Mouse (Mus musculus) hindbrain, embryonic 11.5 days (tissue): ENCODE results near the gene Csnk1d. TPM values are rescaled to one million over a fixed set of nuclear protein-coding genes. Genes with fewer than 3 reads are reported as not detected.

Experiments
- ATAC-seq: fragments of 200-750 bp; cut with Nextera tagmentation; 2 replicates; pipeline ENCODE4 v1.8.0; 2017; ENCODE audit warnings: mild to moderate bottlenecking, moderate TSS enrichment, moderate library complexity; ENCODE audit not compliant: low FRiP score
- DNase-seq: peaks from one replicate; pipeline ENCODE4 v3.0.0-alpha.2; 2015; ENCODE audit warnings: low spot score
- H3K27ac ChIP-seq: fragments of 300-500 bp; sonication (generic); 2 replicates; pipeline ENCODE4 v1.5.1; 2014; ENCODE audit warnings: mild to moderate bottlenecking, low read depth, low read length
- H3K27me3 ChIP-seq: fragments of 300-500 bp; sonication (generic); 2 replicates; pipeline ENCODE4 v1.6.1; 2014; ENCODE audit warnings: mild to moderate bottlenecking, low read length, moderate library complexity, mixed read lengths; ENCODE audit not compliant: control insufficient read depth, insufficient read depth
- H3K36me3 ChIP-seq: fragments of 300-500 bp; sonication (generic); 2 replicates; pipeline ENCODE4 v1.6.1; 2014; ENCODE audit warnings: mild to moderate bottlenecking, low read length, moderate library complexity, mixed read lengths; ENCODE audit not compliant: control insufficient read depth, insufficient read depth
- H3K4me1 ChIP-seq: fragments of 300-500 bp; sonication (generic); replicated peaks from 2 replicates; pipeline ENCODE4 v1.6.1; 2014; ENCODE audit warnings: low read length, mixed read lengths; ENCODE audit not compliant: control insufficient read depth, insufficient read depth
- H3K4me2 ChIP-seq: fragments of 300-500 bp; sonication (generic); replicated peaks from 2 replicates; pipeline ENCODE4 v1.6.1; 2014; ENCODE audit warnings: mild to moderate bottlenecking, low read depth, low read length
- H3K4me3 ChIP-seq: fragments of 300-500 bp; sonication (generic); 2 replicates; pipeline ENCODE4 v1.5.1; 2014; ENCODE audit warnings: low read depth, low read length
- H3K9ac ChIP-seq: fragments of 300-500 bp; sonication (generic); 2 replicates; pipeline ENCODE4 v1.6.1; 2014; ENCODE audit warnings: low read depth, low read length
- H3K9me3 ChIP-seq: fragments of 300-500 bp; sonication (generic); 2 replicates; pipeline ENCODE4 v1.6.1; 2016; ENCODE audit warnings: low read length; ENCODE audit not compliant: control insufficient read depth
- WGBS: fragments of 180-500 bp; shearing (Covaris S2); extraction: QIAGEN DNeasy Blood & Tissue Kit; methylation state at CpG from one replicate; pipeline ENCODE4 v1.1.7; 2014; 5-methylcytosine and 5-hydroxymethylcytosine counted together
- polyA plus RNA-seq: library from polyadenylated mRNA; unstranded; fragments of >200 nt; fragmentation: Nextera tagmentation; extraction: Ambion mirVana; gene quantifications from 2 replicates; pipeline ENCODE4 v1.2.1, GENCODE M21; 2014

The Csnk1d gene
- polyA plus RNA-seq = 58.4 and 71.3 TPM in 2 replicates

- peak; percentile 99 for DNase-seq
- Histone ChIP-seq H3K36me3 (no peaks in the 10 kb centered on the region), H3K27ac (peak within 1 kb of the TSS; percentile 98), H3K4me1 (peaks cover 4% of the 10 kb centered on the region), H3K4me2 (peak within 1 kb of the TSS; percentile 87), H3K27me3 (no peaks in the 10 kb centered on the region), H3K9me3 (no peaks in the 10 kb centered on the region), H3K4me3 (peak within 1 kb of the TSS; percentile 96), H3K9ac (peak within 1 kb of the TSS; percentile 99)
- ATAC-seq = peak; percentile 90
- under 1% methylated on average over 58 of the region's 59 CpGs for WGBS
Measured at GRCm38 (mm10) chr11:120990951-120991526, at the start of gene Csnk1d. Gene Csnk1d (minus strand): TSS chr11:120991330.

GRCm38 (mm10) chr11:121039302-121039701 lies 48.2 kb upstream of the Csnk1d start, which contains the start of gene Cd7:
Gene Cd7 (minus strand): TSS chr11:121039418.
- no peaks in the 10 kb centered on the region for H3K9me3 ChIP-seq
- H3K36me3 ChIP-seq = no peaks in the 10 kb centered on the region
- no peak within 1 kb of the TSS for H3K4me2 ChIP-seq
- ATAC-seq (no peak), DNase-seq (no peak)
- no peaks in the 10 kb centered on the region for H3K4me1 ChIP-seq
- H3K27ac ChIP-seq = no peak within 1 kb of the TSS
- H3K4me3 ChIP-seq = no peak within 1 kb of the TSS
- WGBS = 74% methylated on average over 5 of the region's 5 CpGs
- H3K9ac ChIP-seq = no peak within 1 kb of the TSS
- no peaks in the 10 kb centered on the region for H3K27me3 ChIP-seq

- H3K27me3 ChIP-seq = no peaks in the 10 kb centered on the region
- no peak overlapping the region for H3K27ac ChIP-seq
- H3K36me3 ChIP-seq = no peaks in the 10 kb centered on the region
- DNase-seq = no peak
- H3K4me3 ChIP-seq = no peak overlapping the region
- no peaks in the 10 kb centered on the region for H3K4me1 ChIP-seq
- H3K9ac ChIP-seq = no peak overlapping the region
- WGBS = 90% methylated on average over 11 of the region's 11 CpGs
- no peak for ATAC-seq
- H3K9me3 ChIP-seq = no peaks in the 10 kb centered on the region
- H3K4me2 ChIP-seq = no peak overlapping the region
Measured at GRCm38 (mm10) chr11:121038366-121039240, 47.5 kb upstream of the Csnk1d start.

- no peak overlapping the region for H3K4me2 ChIP-seq
- ATAC-seq (no peak), DNase-seq (no peak)
- H3K36me3 ChIP-seq = no peaks in the 10 kb centered on the region
- H3K9me3 ChIP-seq = no peaks in the 10 kb centered on the region
- no peak overlapping the region for H3K9ac ChIP-seq
- no peak overlapping the region for H3K4me3 ChIP-seq
- WGBS = 85% methylated on average over 5 of the region's 5 CpGs
- no peaks in the 10 kb centered on the region for H3K27me3 ChIP-seq
- H3K4me1 ChIP-seq = no peaks in the 10 kb centered on the region
- H3K27ac ChIP-seq = no peak overlapping the region
Measured at GRCm38 (mm10) chr11:121033118-121033517, 42.0 kb upstream of the Csnk1d start.

- H3K9me3 ChIP-seq = no peaks in the 10 kb centered on the region
- no peaks in the 10 kb centered on the region for H3K36me3 ChIP-seq
- H3K9ac ChIP-seq = no peak overlapping the region
- H3K4me1 ChIP-seq = no peaks in the 10 kb centered on the region
- WGBS = 88% methylated on average over 7 of the region's 7 CpGs
- H3K27ac ChIP-seq = no peak overlapping the region
- DNase-seq (no peak), ATAC-seq (no peak)
- no peak overlapping the region for H3K4me3 ChIP-seq
- no peak overlapping the region for H3K4me2 ChIP-seq
- H3K27me3 ChIP-seq = no peaks in the 10 kb centered on the region
Measured at GRCm38 (mm10) chr11:121027259-121027658, 36.1 kb upstream of the Csnk1d start.

DNA sequence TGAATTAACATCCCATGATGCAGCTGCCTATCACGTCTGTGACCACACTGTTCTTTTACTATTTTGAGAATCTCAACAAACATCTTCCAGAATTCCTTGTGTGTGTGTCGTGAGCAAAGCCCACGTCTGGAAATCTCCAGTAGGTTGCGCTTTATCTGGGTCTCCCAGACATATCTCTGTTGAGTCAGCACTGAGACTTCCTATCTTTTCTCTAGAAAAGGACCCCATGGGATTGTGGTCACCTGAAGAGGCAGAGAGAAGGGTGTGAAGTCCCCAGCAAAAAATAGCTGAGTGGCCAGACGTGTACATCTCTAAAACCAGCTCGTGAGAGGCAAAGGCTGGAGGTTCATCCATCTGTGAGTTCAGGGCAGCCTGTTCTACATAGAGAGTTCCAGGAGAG lies 33.0 kb upstream of the Csnk1d start:
- Histone ChIP-seq H3K9ac (no peak overlapping the region), H3K36me3 (no peaks in the 10 kb centered on the region), H3K27me3 (no peaks in the 10 kb centered on the region), H3K4me2 (no peak overlapping the region), H3K9me3 (no peaks in the 10 kb centered on the region), H3K4me3 (no peak overlapping the region), H3K27ac (no peak overlapping the region), H3K4me1 (no peaks in the 10 kb centered on the region)
- WGBS = 73% methylated on average over 6 of the region's 6 CpGs
- ATAC-seq (no peak), DNase-seq (no peak)

GRCm38 (mm10) chr11:121019501-121019900 lies 28.4 kb upstream of the Csnk1d start:
- H3K9ac ChIP-seq = no peak overlapping the region
- 84% methylated on average over 5 of the region's 5 CpGs for WGBS
- DNase-seq = no peak
- no peaks in the 10 kb centered on the region for H3K36me3 ChIP-seq
- H3K4me1 ChIP-seq = no peaks in the 10 kb centered on the region
- H3K27ac ChIP-seq = no peak overlapping the region
- H3K4me2 ChIP-seq = no peak overlapping the region
- ATAC-seq = no peak
- H3K9me3 ChIP-seq = no peaks in the 10 kb centered on the region
- H3K4me3 ChIP-seq = no peak overlapping the region
- H3K27me3 ChIP-seq = no peaks in the 10 kb centered on the region

GRCm38 (mm10) chr11:121017703-121018102 lies 26.6 kb upstream of the Csnk1d start:
- WGBS = 39% methylated on average over 3 of the region's 3 CpGs
- Histone ChIP-seq H3K27ac (no peak overlapping the region), H3K4me2 (no peak overlapping the region), H3K9me3 (no peaks in the 10 kb centered on the region), H3K9ac (no peak overlapping the region), H3K36me3 (no peaks in the 10 kb centered on the region), H3K27me3 (no peaks in the 10 kb centered on the region), H3K4me1 (no peaks in the 10 kb centered on the region), H3K4me3 (no peak overlapping the region)
- DNase-seq (peak; percentile 72), ATAC-seq (peak; percentile 59; the same call in 1 of the 2 replicates)

GRCm38 (mm10) chr11:121015472-121015871 lies 24.3 kb upstream of the Csnk1d start:
- H3K27ac ChIP-seq = no peak overlapping the region
- H3K36me3 ChIP-seq = no peaks in the 10 kb centered on the region
- no peak for ATAC-seq
- H3K4me3 ChIP-seq = no peak overlapping the region
- no peaks in the 10 kb centered on the region for H3K27me3 ChIP-seq
- H3K4me1 ChIP-seq = no peaks in the 10 kb centered on the region
- 67% methylated on average over 6 of the region's 6 CpGs for WGBS
- H3K9ac ChIP-seq = no peak overlapping the region
- no peak overlapping the region for H3K4me2 ChIP-seq
- no peaks in the 10 kb centered on the region for H3K9me3 ChIP-seq
- no peak for DNase-seq
